Mouse (Mus musculus): ENCODE measurements around the gene Abhd6.

- TF ChIP-seq CTCF (IDR thresholded peaks at IDR 0.05; ENCODE audit: low read depth) (no peak), EP300 (optimal IDR thresholded peaks at IDR 0.05) (no peak)
These were observed 31.9 kb downstream of the Abhd6 start for GRCm38 (mm10) chr14:8034561-8034960.
